Comparison of ENCODE assay signal across 8 mouse cellular contexts in genomic region chr2:30981790-30982513, GRCm38 (mm10). TPM values are rescaled to one million over a fixed set of nuclear protein-coding genes. Genes with fewer than 3 reads are reported as not detected.
DNase-seq lines count a peak whose midpoint lies in the region; ATAC-seq and TF ChIP-seq lines count a peak whose summit lies in the region.

Gene BC005624 (minus strand): TSS chr2:30982201.
Gene Usp20 (plus strand): TSS chr2:30982279.

- H3K27ac ChIP-seq in ES-E14 (ENCODE audit: insufficient read depth, low read depth, low read length, poor library complexity, severe bottlenecking), result no peak within 1 kb of the TSS; the same call in 1 of the 2 replicates
- peak within 1 kb of the TSS; percentile 74 for H3K27ac ChIP-seq in forebrain, embryonic 15.5 days (replicated peaks)

- in situ Hi-C loops in ES-E14 (cut with MboI; ENCODE audit: low sequenced_read_pairs in 2 of 2, unreplicated experiment in 2 of 2), result no loop called here

- H3K27me3 ChIP-seq in forebrain, embryonic 15.5 days, result no peaks in the 10 kb centered on the region

- H3K4me3 ChIP-seq in ES-E14 (ENCODE audit: insufficient read depth in 1 of 2, low read depth in 1 of 2, low read length in 2 of 2, poor library complexity in 1 of 2, severe bottlenecking in 1 of 2), result peak within 1 kb of the TSS; percentile 88 to 93
- peak within 1 kb of the TSS; percentile 62 for H3K4me3 ChIP-seq in forebrain, embryonic 15.5 days
- peak within 1 kb of the TSS; percentile 87 for H3K4me3 ChIP-seq in lung, adult 2 months (replicated peaks; ENCODE audit: extremely low read depth, low read depth, low read length)

- no peaks in the 10 kb centered on the region for H3K9me3 ChIP-seq in ES-E14 (ENCODE audit: control insufficient read depth, insufficient read depth, low read depth, low read length)
- no peaks in the 10 kb centered on the region for H3K9me3 ChIP-seq in forebrain, embryonic 15.5 days

- ATAC-seq in forebrain, embryonic 15.5 days (replicated peaks), result peak; percentile 99
- peak; percentile 93 for ATAC-seq in neutrophil, adult 5-6 weeks (ENCODE audit: extremely low read depth, insufficient number of reproducible peaks, low FRiP score, poor library complexity, severe bottlenecking)

- H3K4me1 ChIP-seq in ES-E14 (ENCODE audit: control insufficient read depth in 2 of 2, insufficient read depth in 2 of 2, low read length in 2 of 2, poor library complexity in 1 of 2), result peaks cover 5 to 13% of the 10 kb centered on the region in 2 experiments; a peak in 3 of 4 replicates
- H3K4me1 ChIP-seq in forebrain, embryonic 15.5 days, result peaks cover 27% of the 10 kb centered on the region
- H3K4me1 ChIP-seq in lung, adult 2 months (ENCODE audit: control insufficient read depth, insufficient read depth, low read length), result peaks cover 7% of the 10 kb centered on the region

- peak within 1 kb of the TSS; percentile 81 for H3K4me2 ChIP-seq in forebrain, embryonic 15.5 days (replicated peaks)

- peaks cover 12% of the 10 kb centered on the region; the same call in 1 of the 2 replicates for H3K36me3 ChIP-seq in ES-E14 (ENCODE audit: control insufficient read depth, insufficient read depth, low read length, poor library complexity, severe bottlenecking)
- peaks cover 21% of the 10 kb centered on the region for H3K36me3 ChIP-seq in forebrain, embryonic 15.5 days

- under 1% methylated on average over 66 of the region's 66 CpGs for WGBS in forebrain, embryonic 15.5 days
- under 1% methylated on average over 66 of the region's 66 CpGs for WGBS in lung, adult 2 months

- peak; percentile 100 for DNase-seq in ES-E14 (ENCODE audit: low read depth, low spot score)
- DNase-seq in cerebellum, adult 11-12 months, result peak; percentile 100
- peak; percentile 99 for DNase-seq in heart, postnatal 25 days (ENCODE audit: low spot score)
- DNase-seq in layer of hippocampus, adult 18-20 months (ENCODE audit: low spot score in 2 of 2), result peak; percentile 99 to 100
- DNase-seq in lung, adult 2 months, result peak; percentile 98
- peak; percentile 100 for DNase-seq in thymus, adult 18-20 months

- TF ChIP-seq POLR2A in lung, adult 2 months (IDR thresholded peaks at IDR 0.05; ENCODE audit: borderline replicate concordance, extremely low read depth, low read depth, low read length), result peak; percentile 85; the same call in 1 of the 2 replicates

- no peak for TF ChIP-seq CTCF in lung, adult 2 months (IDR thresholded peaks at IDR 0.05; ENCODE audit: insufficient read depth, low read length)

- peak within 1 kb of the TSS; percentile 85 for H3K9ac ChIP-seq in ES-E14 (ENCODE audit: insufficient read depth, low read depth, low read length, poor library complexity, severe bottlenecking)
- H3K9ac ChIP-seq in forebrain, embryonic 15.5 days (replicated peaks), result peak within 1 kb of the TSS; percentile 79

- intact Hi-C loops in heart, postnatal 25 days (cut with DNase I), result no loop called here

TF ChIP-seq in ES-E14, 5 proteins besides CTCF, POLR2A, EP300 and RAD21:
- TF ChIP-seq HCFC1 (IDR thresholded peaks at IDR 0.05; ENCODE audit: borderline replicate concordance, insufficient read depth, low read length) (peak; percentile 88), ZC3H11A (IDR thresholded peaks at IDR 0.05; ENCODE audit: borderline replicate concordance, low read depth, low read length) (no peak)

RNA-seq across cellular contexts. Expression of gene BC005624, which starts in this region (rescaled TPM):
- 36.6 and 48.8 TPM in 2 replicates for total RNA-seq in ES-E14 (2012; rRNA removed)
- polyA plus RNA-seq in forebrain, embryonic 15.5 days (2015; fragmentation: Nextera tagmentation; extraction: Ambion mirVana), result 84.2 and 85.9 TPM in 2 replicates
- total RNA-seq in heart, postnatal 25 days (2021), result 10 to 100 TPM; 18.7 to 19.1 TPM
- total RNA-seq in layer of hippocampus, adult 18-20 months (2021), result 10 to 100 TPM; 68.0 to 68.2 TPM
- polyA plus RNA-seq in lung, adult 2 months (2012; rRNA removed), result 19.7 and 33.2 TPM in 2 replicates
- 118 and 128 TPM in 2 replicates for total RNA-seq in neutrophil, adult 5-6 weeks (2017)

RNA-seq across cellular contexts. Expression of gene Usp20, which starts in this region (rescaled TPM):
- total RNA-seq in ES-E14 (2012; rRNA removed), result 8.5 and 12.8 TPM in 2 replicates
- 38.8 and 39.8 TPM in 2 replicates for polyA plus RNA-seq in forebrain, embryonic 15.5 days (2015; fragmentation: Nextera tagmentation; extraction: Ambion mirVana)
- 10 to 100 TPM; 49.4 to 55.3 TPM for total RNA-seq in heart, postnatal 25 days (2021)
- total RNA-seq in layer of hippocampus, adult 18-20 months (2021), result 10 to 100 TPM; 86.5 to 90.9 TPM
- 14.6 and 18.5 TPM in 2 replicates for polyA plus RNA-seq in lung, adult 2 months (2012; rRNA removed)
- 8.7 and 9.8 TPM in 2 replicates for total RNA-seq in neutrophil, adult 5-6 weeks (2017)
